12 mouse cellular contexts compared by ENCODE assay signal in genomic region chr15:25354738-25355137, GRCm38 (mm10). TPM values are rescaled to one million over a fixed set of nuclear protein-coding genes. Genes with fewer than 3 reads are reported as not detected.
A peak's percentile ranks its signal among the peaks of the same experiment; 100 is the strongest.
DNase-seq lines count a peak whose midpoint lies in the region; ATAC-seq lines count a peak whose summit lies in the region.
"Had no signal": no experiment of that assay in that cellular context is flagged by ENCODE, and none has a peak within 500 bp of the region (broad histone marks: within the 10 kb centered on the region; RNA-seq: fewer than 3 reads in every experiment).

No protein-coding gene starts in this region.

- intact Hi-C loops in left cerebral cortex, postnatal 4 days (cut with DNase I) = no loop called here

- DNase-seq in lung, postnatal 25 days (ENCODE audit: low spot score) = peak; percentile 32
- DNase-seq in lung, postnatal 14 days = no peak
- DNase-seq in thymus, postnatal 25 days = peak; percentile 12
- DNase-seq in left cerebral cortex, postnatal 4 days = no peak
- DNase-seq in layer of hippocampus, adult 11-12 months (ENCODE audit: low spot score) = no peak
- DNase-seq in right cerebral cortex, postnatal 36 days (ENCODE audit: low spot score in 2 of 2) = no peak
- DNase-seq: cerebellum, postnatal 36 days; heart, adult 2 months; right cerebral cortex, postnatal 14 days had no signal

- H3K36me3 ChIP-seq in macrophage (ENCODE audit: inconsistent target) = no peaks in the 10 kb centered on the region
- H3K36me3 ChIP-seq: midbrain, embryonic 13.5 days had no signal

- H3K4me3 ChIP-seq in macrophage (ENCODE audit: inconsistent target) = no peak overlapping the region
- H3K4me3 ChIP-seq: heart, adult 2 months; midbrain, embryonic 13.5 days had no signal

- peak; percentile 88 for ATAC-seq in common myeloid progenitor, adult 5-6 weeks (replicated peaks; ENCODE audit: low read depth, poor library complexity, severe bottlenecking)
- ATAC-seq: midbrain, embryonic 13.5 days had no signal

- no peaks in the 10 kb centered on the region for H3K79me2 ChIP-seq in macrophage (ENCODE audit: inconsistent target)

- WGBS in macrophage (ENCODE audit: missing documents) = 0% methylated on average over 6 of the region's 6 CpGs

- peak overlapping the region; percentile 79 for H3K27ac ChIP-seq in macrophage
- H3K27ac ChIP-seq: heart, adult 2 months; midbrain, embryonic 13.5 days had no signal

RNA-seq across cellular contexts. Expression of gene Basp1, which starts 58.8 kb away (rescaled TPM):
- 18.6 and 22.4 TPM in 2 replicates for total RNA-seq in common myeloid progenitor, adult 5-6 weeks (2017)
- 10 to 100 TPM in 25 of 26 experiments, 1 to 10 TPM in 1; 7.7 to 59.8 (median 16.6) TPM for total RNA-seq in macrophage (2018; cell fraction: chromatin; rRNA removed)
- total RNA-seq in macrophage (2018; cell fraction: cytosol; rRNA removed) = 100 to 1,000 TPM; 109 to 219 (median 156) TPM
- total RNA-seq in macrophage (2018; cell fraction: nucleus; rRNA removed) = 10 to 100 TPM; 33.9 to 97.4 (median 63.7) TPM
- polyA plus RNA-seq in macrophage (2018) = 124 to 230 TPM (median 218 TPM) in 3 replicates
- total RNA-seq in left cerebral cortex, postnatal 4 days (2021) = 1,000 to 10,000 TPM; 1,424 to 1,444 TPM

Comparison
In these comparisons a context has a peak if more than half of its experiments do, and no peak if none do; other contexts are left out.
1. DNase-seq: peak in lung, postnatal 25 days (single experiment) and thymus, postnatal 25 days (single experiment); none in lung, postnatal 14 days (single experiment), left cerebral cortex, postnatal 4 days (single experiment), layer of hippocampus, adult 11-12 months (single experiment) and right cerebral cortex, postnatal 36 days (0 of 2).
2. RNA of gene Basp1, which starts 58.8 kb away (total RNA-seq): 1,424 to 1,444 TPM in left cerebral cortex, postnatal 4 days; 18.6 to 22.4 TPM in common myeloid progenitor, adult 5-6 weeks; every median in the first group is over 10 times any median in the second.